In the genomic region with DNA sequence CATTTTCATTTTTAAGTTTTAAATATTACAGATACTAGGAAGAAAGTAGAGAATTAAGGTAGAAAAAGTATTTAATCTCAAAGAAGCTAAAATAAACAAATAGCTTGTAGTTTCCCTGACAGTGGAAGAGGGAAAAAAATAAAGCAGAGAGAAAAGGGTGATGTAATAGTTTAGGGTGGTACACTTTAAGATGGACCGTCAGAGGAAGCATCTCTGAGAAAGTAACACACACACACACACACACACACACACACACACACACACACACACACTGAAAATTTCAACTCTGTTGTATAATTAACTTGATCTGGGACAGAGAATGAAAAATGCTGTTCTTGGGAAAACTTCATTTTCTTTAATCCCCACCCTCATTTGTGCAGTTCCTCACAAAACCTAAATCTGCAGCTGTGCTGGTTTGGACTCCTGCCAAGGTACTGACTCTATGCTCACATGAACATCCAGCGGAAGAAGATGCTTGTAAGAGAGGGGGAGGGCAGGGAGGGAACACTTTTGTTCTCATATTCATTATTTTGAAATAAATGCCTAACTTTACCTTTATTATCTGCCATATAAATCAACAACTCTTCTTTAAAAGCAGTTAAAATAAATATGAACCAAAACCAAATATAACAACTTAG, we compare ENCODE assay signal across 8 mouse cellular contexts. TPM values are rescaled to one million over a fixed set of nuclear protein-coding genes. Genes with fewer than 3 reads are reported as not detected.
DNase-seq lines count a peak whose midpoint lies in the region; ATAC-seq lines count a peak whose summit lies in the region.

No protein-coding gene starts in this region.

- H3K4me3 ChIP-seq in intestine, embryonic 15.5 days (replicated peaks), result no peak overlapping the region

- DNase-seq in left cerebral cortex, adult 18-20 months (ENCODE audit: low spot score in 2 of 2), result peak; percentile 37 to 39
- no peak for DNase-seq in left cerebral cortex, adult 11 months (ENCODE audit: low spot score)
- peak; percentile 88 for DNase-seq in NIH3T3 (ENCODE audit: low read depth)
- DNase-seq in frontal cortex, postnatal 10 days (ENCODE audit: low spot score in 2 of 2), result peak; percentile 36 to 39
- peak; percentile 64 for DNase-seq in lung, postnatal 14 days
- DNase-seq in spleen, postnatal 36 days (ENCODE audit: low spot score in 2 of 2), result peak; percentile 84 to 87
- no peak for DNase-seq in cerebellum, adult 8-10 months

- WGBS in intestine, embryonic 15.5 days, result 17% methylated on average over 2 of the region's 2 CpGs

- H3K27me3 ChIP-seq in intestine, embryonic 15.5 days (replicated peaks), result no peaks in the 10 kb centered on the region

- H3K27ac ChIP-seq in intestine, embryonic 15.5 days, result no peak overlapping the region

- H3K4me2 ChIP-seq in intestine, embryonic 15.5 days (replicated peaks), result no peak overlapping the region

- no peaks in the 10 kb centered on the region for H3K36me3 ChIP-seq in intestine, embryonic 15.5 days

- no peaks in the 10 kb centered on the region for H3K9me3 ChIP-seq in intestine, embryonic 15.5 days

- peak; percentile 84 for ATAC-seq in intestine, embryonic 15.5 days

- H3K4me1 ChIP-seq in intestine, embryonic 15.5 days (replicated peaks), result no peaks in the 10 kb centered on the region

- no peak overlapping the region for H3K9ac ChIP-seq in intestine, embryonic 15.5 days

RNA-seq across cellular contexts. Expression of gene Cep170, which starts 13.0 kb away (rescaled TPM):
- 10 to 100 TPM; 95.2 to 95.5 TPM for total RNA-seq in left cerebral cortex, adult 18-20 months (2021)
- 13.6 and 17.6 TPM in 2 replicates for polyA plus RNA-seq in intestine, embryonic 15.5 days (2015; fragmentation: Nextera tagmentation; extraction: Ambion mirVana)

RNA-seq across cellular contexts. Expression of gene Sdccag8, which starts 13.6 kb away (rescaled TPM):
- 10 to 100 TPM; 16.4 to 17.4 TPM for total RNA-seq in left cerebral cortex, adult 18-20 months (2021)
- polyA plus RNA-seq in intestine, embryonic 15.5 days (2015; fragmentation: Nextera tagmentation; extraction: Ambion mirVana), result 23.9 and 24.7 TPM in 2 replicates

Comparison
In these comparisons a context has a peak if more than half of its experiments do, and no peak if none do; other contexts are left out.
1. DNase-seq: peak in left cerebral cortex, adult 18-20 months (2 of 2), NIH3T3 (single experiment), frontal cortex, postnatal 10 days (2 of 2), lung, postnatal 14 days (single experiment) and spleen, postnatal 36 days (2 of 2); none in left cerebral cortex, adult 11 months (single experiment) and cerebellum, adult 8-10 months (single experiment).